Mouse (Mus musculus) embryonic fibroblast, embryonic 13.5 days (primary cell): Measurements from ENCODE around the gene Chst15. TPM values are rescaled to one million over a fixed set of nuclear protein-coding genes. Genes with fewer than 3 reads are reported as not detected.

ENCODE experiments used
- H3K27ac ChIP-seq: 2 replicates; pipeline ENCODE4 v1.5.1; 2012; ENCODE audit warnings: low read length, control low read depth, inconsistent platforms; ENCODE audit not compliant: insufficient read depth
- H3K4me1 ChIP-seq: 2 replicates; pipeline ENCODE4 v1.6.1; 2011; ENCODE audit warnings: low read length; ENCODE audit not compliant: control insufficient read depth, insufficient read depth
- H3K4me3 ChIP-seq: 2 replicates; pipeline ENCODE4 v1.5.1; 2011; ENCODE audit warnings: mild to moderate bottlenecking, control low read depth, low read length; ENCODE audit not compliant: insufficient read depth
- CTCF ChIP-seq: IDR thresholded peaks from 2 replicates; pipeline ENCODE4 v1.5.1; 2011; ENCODE audit warnings: mild to moderate bottlenecking, control low read depth, low read length, moderate library complexity, borderline replicate concordance; ENCODE audit not compliant: insufficient read depth
- POLR2A ChIP-seq: IDR thresholded peaks from 2 replicates; pipeline ENCODE4 v1.6.1; 2011; ENCODE audit warnings: low read depth, mild to moderate bottlenecking, control low read depth, low read length, moderate library complexity
- polyA plus RNA-seq: library from polyadenylated mRNA; stranded (reverse); fragments of >200 nt; gene quantifications from 2 replicates; pipeline ENCODE4 v1.2.4, GENCODE M21; 2011; ENCODE audit warnings: low read depth; ENCODE audit not compliant: missing spikeins, insufficient read length

The Chst15 gene
- polyA plus RNA-seq, 1 experiment: 10.9 TPM

- Histone ChIP-seq H3K4me3 (no peak overlapping the region), H3K4me1 (peaks cover 4% of the 10 kb centered on the region; the same call in 1 of the 2 replicates), H3K27ac (no peak overlapping the region)
- TF ChIP-seq CTCF: no peak
- TF ChIP-seq POLR2A: no peak
Measured at GRCm38 (mm10) chr7:132287340-132287664, 29.7 kb downstream of the Chst15 start.

GRCm38 (mm10) chr7:132286630-132287339 is 30.2 kb downstream of the Chst15 start:
- Histone ChIP-seq H3K27ac (no peak overlapping the region), H3K4me1 (peaks cover 4% of the 10 kb centered on the region; the same call in 1 of the 2 replicates), H3K4me3 (no peak overlapping the region)
- TF ChIP-seq CTCF (no peak), POLR2A (no peak)

GRCm38 (mm10) chr7:132284795-132285194 is 32.2 kb downstream of the Chst15 start:
- Histone ChIP-seq H3K4me1 (peaks cover 4% of the 10 kb centered on the region; the same call in 1 of the 2 replicates), H3K27ac (no peak overlapping the region)

GRCm38 (mm10) chr7:132284048-132284737 is 32.8 kb downstream of the Chst15 start:
- peaks cover 4% of the 10 kb centered on the region; the same call in 1 of the 2 replicates for H3K4me1 ChIP-seq
- TF ChIP-seq POLR2A (no peak), CTCF (no peak)
- H3K4me3 ChIP-seq: no peak overlapping the region
- no peak overlapping the region for H3K27ac ChIP-seq

More at GRCm38 (mm10) chr7:132284795-132285194, 32.2 kb downstream of the Chst15 start:
- no peak overlapping the region for H3K4me3 ChIP-seq
- TF ChIP-seq POLR2A (no peak), CTCF (no peak)

- Histone ChIP-seq H3K4me1 (peaks cover 4% of the 10 kb centered on the region; the same call in 1 of the 2 replicates), H3K4me3 (no peak overlapping the region), H3K27ac (no peak overlapping the region)
- no peak for TF ChIP-seq POLR2A
- no peak for TF ChIP-seq CTCF
Measured at GRCm38 (mm10) chr7:132282576-132282975, 34.5 kb downstream of the Chst15 start.

- no peak for TF ChIP-seq POLR2A
- no peak for TF ChIP-seq CTCF
- H3K4me3 ChIP-seq: no peak overlapping the region
- H3K27ac ChIP-seq: no peak overlapping the region
- H3K4me1 ChIP-seq: peaks cover 4% of the 10 kb centered on the region; the same call in 1 of the 2 replicates
Measured at GRCm38 (mm10) chr7:132282161-132282560, 34.9 kb downstream of the Chst15 start.

- H3K4me1 ChIP-seq: peaks cover 4% of the 10 kb centered on the region; the same call in 1 of the 2 replicates
- H3K27ac ChIP-seq: no peak overlapping the region
- TF ChIP-seq CTCF (no peak), POLR2A (no peak)
- no peak overlapping the region for H3K4me3 ChIP-seq
Measured at GRCm38 (mm10) chr7:132281753-132282152, 35.3 kb downstream of the Chst15 start.

- no peaks in the 10 kb centered on the region for H3K4me1 ChIP-seq
- H3K27ac ChIP-seq: no peak overlapping the region
- H3K4me3 ChIP-seq: no peak overlapping the region
- TF ChIP-seq POLR2A: no peak
- no peak for TF ChIP-seq CTCF
Measured at GRCm38 (mm10) chr7:132278658-132279057, 38.4 kb downstream of the Chst15 start.

GRCm38 (mm10) chr7:132276287-132276686 is 40.7 kb downstream of the Chst15 start:
- H3K4me1 ChIP-seq: no peaks in the 10 kb centered on the region
- no peak overlapping the region for H3K4me3 ChIP-seq
- H3K27ac ChIP-seq: no peak overlapping the region
- TF ChIP-seq CTCF: no peak
- TF ChIP-seq POLR2A: no peak

- Histone ChIP-seq H3K4me1 (no peaks in the 10 kb centered on the region), H3K27ac (no peak overlapping the region), H3K4me3 (no peak overlapping the region)
- no peak for TF ChIP-seq POLR2A
- no peak for TF ChIP-seq CTCF
Measured at GRCm38 (mm10) chr7:132273741-132274513, 43.1 kb downstream of the Chst15 start.

- H3K4me3 ChIP-seq: no peak overlapping the region
- no peaks in the 10 kb centered on the region for H3K4me1 ChIP-seq
- H3K27ac ChIP-seq: no peak overlapping the region
- no peak for TF ChIP-seq POLR2A
Measured at GRCm38 (mm10) chr7:132272984-132273383, 44.0 kb downstream of the Chst15 start.
